ENCODE assay signal across 9 mouse cellular contexts in the genomic region with DNA sequence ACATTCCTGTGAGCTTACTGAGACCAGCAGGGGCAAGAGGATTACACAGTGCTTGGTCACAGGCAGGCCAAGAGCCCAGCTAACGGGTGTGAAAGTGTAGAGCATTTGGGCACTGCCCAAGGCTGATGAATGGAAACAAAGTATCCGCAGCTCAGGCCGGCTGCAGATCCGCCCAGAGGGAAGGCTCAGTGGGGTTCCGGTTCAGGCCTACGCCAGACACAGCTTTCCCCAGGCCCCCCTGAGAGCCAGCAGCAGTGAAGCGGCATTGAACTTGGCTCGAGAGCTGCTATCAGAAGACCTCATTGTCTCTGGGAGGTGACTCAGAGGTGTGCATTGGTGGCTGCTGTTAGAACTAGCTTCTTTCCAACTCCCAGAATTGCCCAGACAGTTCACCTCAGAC. TPM values are rescaled to one million over a fixed set of nuclear protein-coding genes. Genes with fewer than 3 reads are reported as not detected.
DNase-seq lines count a peak whose midpoint lies in the region; ATAC-seq and TF ChIP-seq lines count a peak whose summit lies in the region.
"Had no signal": no experiment of that assay in that cellular context is flagged by ENCODE, and none has a peak within 500 bp of the region (broad histone marks: within the 10 kb centered on the region; RNA-seq: fewer than 3 reads in every experiment).

No protein-coding gene starts in this region.

- peaks cover 84% of the 10 kb centered on the region for H3K4me1 ChIP-seq in E14TG2a.4 (replicated peaks; ENCODE audit: low read depth, low read length)
- peaks cover 4% of the 10 kb centered on the region for H3K4me1 ChIP-seq in embryonic facial prominence, embryonic 14.5 days (ENCODE audit: control insufficient read depth, insufficient read depth, low read length)

- no peaks in the 10 kb centered on the region for H3K9me3 ChIP-seq in E14TG2a.4 (ENCODE audit: low read length)
- H3K9me3 ChIP-seq in embryonic facial prominence, embryonic 14.5 days (ENCODE audit: control insufficient read depth, low read length), result no peaks in the 10 kb centered on the region
- H3K9me3 ChIP-seq: limb, embryonic 15.5 days had no signal

- no peak overlapping the region for H3K27ac ChIP-seq in embryonic facial prominence, embryonic 14.5 days (replicated peaks; ENCODE audit: low read depth, low read length)
- H3K27ac ChIP-seq: limb, embryonic 15.5 days had no signal

- no peak for TF ChIP-seq CTCF in E14TG2a.4 (conservative IDR thresholded peaks at IDR 0.05; ENCODE audit: low read length)

- ATAC-seq in cerebellum, adult (ENCODE audit: insufficient number of reproducible peaks, low FRiP score, low TSS enrichment), result no peak
- no peak for ATAC-seq in embryonic facial prominence, embryonic 14.5 days (ENCODE audit: low read depth)

- DNase-seq in cerebellum, adult 11-12 months, result peak; percentile 74
- no peak for DNase-seq in embryonic facial prominence, embryonic 14.5 days (ENCODE audit: low spot score)
- peak; percentile 33 to 40 for DNase-seq in heart, postnatal 10 days
- peak; percentile 22 to 45 for DNase-seq in lung, postnatal 4 days
- no peak for DNase-seq in embryo, embryonic 10.5 days (ENCODE audit: low spot score)
- DNase-seq in adrenal gland, postnatal 25 days, result no peak

- peak overlapping the region; percentile 34; the same call in 1 of the 2 replicates for H3K9ac ChIP-seq in embryonic facial prominence, embryonic 14.5 days (ENCODE audit: low read depth, low read length)
- H3K9ac ChIP-seq: limb, embryonic 15.5 days had no signal

- 24% methylated on average over 8 of the region's 8 CpGs for WGBS in embryonic facial prominence, embryonic 14.5 days

- H3K27me3 ChIP-seq in E14TG2a.4 (ENCODE audit: insufficient read depth, low read length), result peaks cover 5% of the 10 kb centered on the region; the same call in 1 of the 2 replicates
- no peaks in the 10 kb centered on the region for H3K27me3 ChIP-seq in embryonic facial prominence, embryonic 14.5 days (replicated peaks; ENCODE audit: control insufficient read depth, insufficient read depth, low read length)
- H3K27me3 ChIP-seq: limb, embryonic 15.5 days had no signal

- intact Hi-C loops in heart, postnatal 10 days (cut with DNase I), result no loop called here

- H3K4me3 ChIP-seq in E14TG2a.4 (replicated peaks; ENCODE audit: low read length), result peak overlapping the region; percentile 91
- H3K4me3 ChIP-seq in embryonic facial prominence, embryonic 14.5 days (ENCODE audit: low read depth, low read length), result no peak overlapping the region
- H3K4me3 ChIP-seq: limb, embryonic 15.5 days had no signal

- peaks cover 25% of the 10 kb centered on the region for H3K36me3 ChIP-seq in E14TG2a.4 (ENCODE audit: insufficient read depth, low read length)
- peaks cover 6% of the 10 kb centered on the region; the same call in 1 of the 2 replicates for H3K36me3 ChIP-seq in embryonic facial prominence, embryonic 14.5 days (ENCODE audit: control insufficient read depth, insufficient read depth, low read length)

- 0 out of 2 replicates have a peak overlapping the region, but pooled peaks have one; percentile 12 for H3K4me2 ChIP-seq in embryonic facial prominence, embryonic 14.5 days (ENCODE audit: low read depth, low read length)
- H3K4me2 ChIP-seq: limb, embryonic 15.5 days had no signal

RNA-seq across cellular contexts. Expression of gene Cltb, which starts 2.5 kb away (rescaled TPM):
- polyA plus RNA-seq in embryonic facial prominence, embryonic 14.5 days (2014; fragmentation: Nextera tagmentation; extraction: Ambion mirVana), result 40.2 and 48.1 TPM in 2 replicates
- 100 to 1,000 TPM in 1 of 2 experiments, 10 to 100 TPM in 1; 99.4 to 103 TPM for total RNA-seq in heart, postnatal 10 days (2021)
- total RNA-seq in adrenal gland, postnatal 25 days (2021), result 61.8 and 82.6 TPM in 2 replicates

RNA-seq across cellular contexts. Expression of gene Faf2, which starts 12.9 kb away (rescaled TPM):
- polyA plus RNA-seq in embryonic facial prominence, embryonic 14.5 days (2014; fragmentation: Nextera tagmentation; extraction: Ambion mirVana), result 86.7 and 101 TPM in 2 replicates
- 10 to 100 TPM; 30.9 to 33.1 TPM for total RNA-seq in heart, postnatal 10 days (2021)
- 67.6 and 84.9 TPM in 2 replicates for total RNA-seq in adrenal gland, postnatal 25 days (2021)

RNA-seq across cellular contexts. Expression of gene Higd2a, which starts 18.7 kb away (rescaled TPM):
- 163 and 165 TPM in 2 replicates for polyA plus RNA-seq in embryonic facial prominence, embryonic 14.5 days (2014; fragmentation: Nextera tagmentation; extraction: Ambion mirVana)
- total RNA-seq in heart, postnatal 10 days (2021), result 100 to 1,000 TPM; 236 to 244 TPM
- total RNA-seq in adrenal gland, postnatal 25 days (2021), result 230 and 245 TPM in 2 replicates

RNA-seq across cellular contexts. Expression of gene Nop16, which starts 18.8 kb away (rescaled TPM):
- 42.7 and 51.6 TPM in 2 replicates for polyA plus RNA-seq in embryonic facial prominence, embryonic 14.5 days (2014; fragmentation: Nextera tagmentation; extraction: Ambion mirVana)
- 10 to 100 TPM; 17.0 to 20.0 TPM for total RNA-seq in heart, postnatal 10 days (2021)
- total RNA-seq in adrenal gland, postnatal 25 days (2021), result 56.7 and 72.4 TPM in 2 replicates

RNA-seq across cellular contexts. Expression of gene Arl10, which starts 33.9 kb away (rescaled TPM):
- 18.8 and 22.1 TPM in 2 replicates for polyA plus RNA-seq in embryonic facial prominence, embryonic 14.5 days (2014; fragmentation: Nextera tagmentation; extraction: Ambion mirVana)
- 10 to 100 TPM in 1 of 2 experiments, 1 to 10 TPM in 1; 9.6 to 11.3 TPM for total RNA-seq in heart, postnatal 10 days (2021)
- total RNA-seq in adrenal gland, postnatal 25 days (2021), result 51.6 and 65.6 TPM in 2 replicates

Comparison
In these comparisons a context has a peak if more than half of its experiments do, and no peak if none do; other contexts are left out.
1. DNase-seq: peak in cerebellum, adult 11-12 months (single experiment), heart, postnatal 10 days (2 of 2) and lung, postnatal 4 days (2 of 2); none in embryonic facial prominence, embryonic 14.5 days (single experiment), embryo, embryonic 10.5 days (single experiment) and adrenal gland, postnatal 25 days (single experiment).